Mouse (Mus musculus) erythroblast, embryonic 14.5 days (primary cell): ENCODE measurements around the gene Arel1. TPM values are rescaled to one million over a fixed set of nuclear protein-coding genes. Genes with fewer than 3 reads are reported as not detected.

ENCODE experiments used
- H3K27me3 ChIP-seq: 2 replicates; pipeline ENCODE4 v1.6.1; 2012; ENCODE audit warnings: inconsistent platforms; ENCODE audit not compliant: control insufficient read depth
- H3K36me3 ChIP-seq: 2 replicates; pipeline ENCODE4 v1.6.1; 2012; ENCODE audit warnings: mild to moderate bottlenecking, inconsistent platforms; ENCODE audit not compliant: control insufficient read depth
- H3K4me1 ChIP-seq: 2 replicates; pipeline ENCODE4 v1.6.1; 2012; ENCODE audit warnings: inconsistent platforms; ENCODE audit not compliant: control insufficient read depth
- H3K4me3 ChIP-seq: replicated peaks from 2 replicates; pipeline ENCODE3; 2012; ENCODE audit warnings: moderate library complexity, mild to moderate bottlenecking, inconsistent platforms
- H3K9me3 ChIP-seq: 2 replicates; pipeline ENCODE4 v1.6.1; 2012; ENCODE audit warnings: low read length, inconsistent platforms, mixed read lengths; ENCODE audit not compliant: control insufficient read depth
- GATA1 ChIP-seq: IDR thresholded peaks from 2 replicates; pipeline ENCODE4 v1.6.1; 2012; ENCODE audit warnings: low read length, inconsistent platforms, mixed read lengths
- TAL1 ChIP-seq: IDR thresholded peaks from 3 replicates; pipeline ENCODE4 v1.6.1; 2012; ENCODE audit warnings: low read length, inconsistent platforms, mixed read lengths
- polyA plus RNA-seq: library from polyadenylated mRNA; stranded (reverse); fragments of >175 nt; gene quantifications from 2 replicates; pipeline ENCODE4 v1.2.3, GENCODE M21; 2012

Arel1 gene
- polyA plus RNA-seq, 1 experiment = 0.78 TPM

DNA sequence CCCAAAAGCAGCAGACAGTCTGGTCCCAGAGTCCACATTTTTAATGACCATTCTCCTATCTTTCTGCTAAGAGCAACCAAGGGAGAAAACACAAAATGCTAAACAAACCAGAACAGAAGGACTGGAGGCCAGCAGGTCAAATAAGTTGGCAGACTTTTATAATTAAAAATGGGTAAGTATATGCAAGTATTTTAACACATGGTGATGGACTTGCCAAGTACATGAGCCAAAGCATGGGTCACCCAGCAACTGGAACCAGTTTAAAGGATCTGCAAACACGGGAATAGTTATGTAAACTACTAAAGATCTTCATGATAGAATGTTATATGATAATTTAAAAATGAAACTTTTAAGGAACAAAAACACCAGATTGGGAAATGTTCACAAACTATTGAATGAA is 18.3 kb downstream of the Arel1 start:
- no peak for TF ChIP-seq TAL1
- no peak for TF ChIP-seq GATA1

DNA sequence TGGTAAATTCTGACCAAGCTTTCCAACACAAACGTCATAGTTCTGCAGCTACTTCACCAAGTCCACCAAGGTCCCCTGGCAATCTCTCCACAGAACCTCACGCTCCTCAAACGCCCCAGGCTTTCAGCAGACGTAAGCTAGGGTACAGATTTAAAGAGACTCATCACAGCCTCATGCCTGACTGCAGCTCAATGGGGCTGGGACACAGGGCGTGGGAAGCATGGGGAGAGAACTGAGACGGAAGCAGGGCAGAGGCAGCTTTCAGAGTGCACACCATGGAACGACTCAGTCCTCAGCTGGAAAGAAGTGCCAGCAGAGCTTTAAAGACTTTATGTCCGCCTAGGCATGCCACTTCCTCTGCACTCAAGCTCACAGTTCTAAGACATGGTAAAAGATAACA is 19.2 kb downstream of the Arel1 start:
- TF ChIP-seq TAL1 (no peak), GATA1 (no peak)
- Histone ChIP-seq H3K27me3 (no peaks in the 10 kb centered on the region), H3K36me3 (peaks cover 81% of the 10 kb centered on the region), H3K9me3 (no peaks in the 10 kb centered on the region), H3K4me3 (no peak overlapping the region), H3K4me1 (no peaks in the 10 kb centered on the region; the same call in none of the 2 replicates)

More for the DNA sequence above, 18.3 kb downstream of the Arel1 start:
- H3K9me3 ChIP-seq = no peaks in the 10 kb centered on the region
- no peak overlapping the region for H3K4me3 ChIP-seq
- no peaks in the 10 kb centered on the region; the same call in none of the 2 replicates for H3K4me1 ChIP-seq
- H3K27me3 ChIP-seq = no peaks in the 10 kb centered on the region
- H3K36me3 ChIP-seq = peaks cover 81% of the 10 kb centered on the region

DNA sequence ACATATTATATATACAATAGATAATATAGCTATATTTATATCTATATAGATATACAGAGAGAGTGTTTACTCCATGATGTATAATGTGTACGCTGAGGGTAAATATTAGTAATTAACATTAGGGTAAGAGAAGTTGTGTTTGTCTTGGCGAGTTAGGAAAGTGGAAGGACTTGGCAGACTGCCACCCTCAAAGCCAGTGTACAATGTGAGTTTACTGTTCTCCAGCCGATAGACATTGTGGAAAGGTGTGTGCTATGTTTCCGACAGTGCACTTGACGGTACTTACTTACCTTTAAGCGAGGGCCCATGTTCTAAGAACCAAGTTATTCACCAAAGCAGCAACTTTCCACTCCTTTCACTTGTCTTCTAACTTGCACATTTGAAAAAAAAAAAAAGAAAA is 19.9 kb downstream of the Arel1 start:
- H3K36me3 ChIP-seq = peaks cover 79% of the 10 kb centered on the region
- TF ChIP-seq GATA1 (no peak), TAL1 (no peak)

DNA sequence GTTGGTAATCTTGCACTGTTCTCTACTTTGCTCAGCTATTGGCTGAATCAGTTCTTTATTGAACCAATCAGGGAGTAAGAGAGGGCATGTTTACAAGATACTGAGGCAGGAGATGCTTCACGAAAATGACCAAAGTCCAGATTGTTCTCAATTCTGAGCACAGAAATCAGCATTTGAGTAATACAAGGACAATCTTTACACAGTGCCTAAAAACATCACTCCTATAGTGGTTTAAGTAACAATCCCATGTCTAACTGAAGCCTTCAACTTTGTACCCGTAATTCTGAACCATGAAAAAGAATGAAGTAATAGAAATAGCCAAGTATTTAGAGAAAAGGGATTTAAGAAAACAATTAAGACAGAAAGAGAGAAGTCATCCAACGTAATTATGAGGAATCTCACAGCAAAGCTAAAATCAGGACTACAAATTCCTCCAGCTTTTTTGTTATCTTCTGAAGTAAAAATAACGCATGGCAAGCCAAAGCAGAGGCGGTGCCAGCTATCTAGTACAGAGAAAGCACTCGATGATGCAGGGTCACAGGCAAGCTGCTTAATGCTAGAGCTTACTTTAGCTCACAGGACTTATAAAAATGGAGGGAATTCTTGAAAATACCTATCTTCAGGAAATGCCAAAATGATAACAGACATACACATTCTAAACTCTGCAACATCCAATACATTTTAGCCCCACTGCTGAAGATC is 22.0 kb downstream of the Arel1 start:
- no peak for TF ChIP-seq TAL1
- no peak for TF ChIP-seq GATA1
- H3K9me3 ChIP-seq = no peaks in the 10 kb centered on the region
- peaks cover 86% of the 10 kb centered on the region for H3K36me3 ChIP-seq
- H3K4me3 ChIP-seq = no peak overlapping the region
- peaks cover 12% of the 10 kb centered on the region for H3K4me1 ChIP-seq
- no peaks in the 10 kb centered on the region for H3K27me3 ChIP-seq

More for the DNA sequence above, 19.9 kb downstream of the Arel1 start:
- H3K9me3 ChIP-seq = no peaks in the 10 kb centered on the region
- H3K4me1 ChIP-seq = no peaks in the 10 kb centered on the region; the same call in 1 of the 2 replicates
- H3K4me3 ChIP-seq = no peak overlapping the region
- no peaks in the 10 kb centered on the region for H3K27me3 ChIP-seq

DNA sequence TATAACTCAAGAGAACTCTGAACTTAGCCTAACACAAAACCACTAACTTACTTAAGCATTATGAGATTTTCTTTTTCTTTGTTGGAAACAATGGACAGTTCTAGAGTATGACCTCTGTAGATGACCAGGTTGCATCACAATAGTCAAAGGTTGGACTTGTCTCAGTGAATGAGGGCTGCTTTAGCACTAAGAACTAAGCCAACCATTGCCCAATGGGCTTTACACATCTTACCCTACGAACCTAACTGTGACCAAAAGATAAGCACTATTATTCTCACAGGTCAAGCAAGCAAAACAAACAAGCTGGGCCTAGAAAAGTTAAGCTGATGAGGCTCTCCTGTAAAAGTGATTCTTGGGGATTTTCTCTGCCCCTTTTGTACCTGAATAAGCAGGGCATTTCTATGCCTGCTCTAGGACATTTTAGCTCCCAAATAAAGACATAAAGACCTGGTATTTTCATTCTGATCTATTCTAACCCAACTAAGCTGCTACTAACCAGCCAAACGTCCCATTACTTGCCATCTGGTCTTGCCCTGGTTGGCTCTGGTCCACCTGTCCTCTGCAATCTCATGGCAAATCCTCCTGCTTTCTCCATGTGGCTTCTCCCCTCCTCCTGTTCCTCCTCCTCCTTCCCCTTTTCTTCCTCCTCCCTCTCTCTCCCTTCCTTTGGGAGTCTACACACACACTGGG is 22.7 kb downstream of the Arel1 start:
- no peak for TF ChIP-seq GATA1
- TF ChIP-seq TAL1 = no peak
- H3K27me3 ChIP-seq = no peaks in the 10 kb centered on the region
- peaks cover 16% of the 10 kb centered on the region for H3K4me1 ChIP-seq
- H3K4me3 ChIP-seq = no peak overlapping the region
- H3K9me3 ChIP-seq = no peaks in the 10 kb centered on the region
- H3K36me3 ChIP-seq = peaks cover 90% of the 10 kb centered on the region

DNA sequence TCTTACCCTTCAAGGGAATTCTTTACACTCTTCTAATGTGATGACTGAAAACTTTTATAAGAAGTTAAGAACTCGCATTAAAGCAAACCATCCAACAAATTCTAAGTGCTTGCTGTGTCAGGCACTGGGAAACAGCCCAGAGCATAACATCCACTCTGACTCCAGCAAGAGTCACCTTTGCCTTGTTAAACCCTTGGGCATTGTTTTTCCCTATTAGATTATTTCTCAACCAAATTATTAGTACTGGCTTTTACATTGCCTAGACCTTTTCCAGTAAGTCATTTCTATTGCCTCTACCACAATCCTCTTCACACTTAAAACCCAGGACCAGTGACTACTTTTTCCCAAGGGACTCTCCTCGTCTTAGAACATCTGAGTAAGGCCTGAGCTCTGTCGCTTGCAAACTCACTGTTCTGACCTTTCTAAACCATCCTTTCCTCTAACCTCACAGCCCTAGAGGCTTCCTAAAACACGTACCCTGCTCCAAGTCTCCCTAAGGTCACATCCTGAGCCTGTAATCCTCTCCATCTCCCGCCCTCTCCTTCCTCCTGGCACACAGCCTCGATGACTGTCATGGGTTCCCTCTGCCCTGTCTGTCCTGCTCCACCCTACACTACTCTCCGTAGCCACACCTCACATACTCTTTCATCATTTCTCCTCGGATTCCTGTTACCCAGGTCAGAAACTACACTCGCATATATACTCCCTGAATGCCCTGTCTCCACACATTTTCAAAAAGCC is 25.7 kb downstream of the Arel1 start:
- Histone ChIP-seq H3K27me3 (no peaks in the 10 kb centered on the region), H3K4me1 (peaks cover 16% of the 10 kb centered on the region), H3K36me3 (peaks cover 93% of the 10 kb centered on the region), H3K9me3 (no peaks in the 10 kb centered on the region), H3K4me3 (no peak overlapping the region)
- TF ChIP-seq GATA1 = no peak
- no peak for TF ChIP-seq TAL1

DNA sequence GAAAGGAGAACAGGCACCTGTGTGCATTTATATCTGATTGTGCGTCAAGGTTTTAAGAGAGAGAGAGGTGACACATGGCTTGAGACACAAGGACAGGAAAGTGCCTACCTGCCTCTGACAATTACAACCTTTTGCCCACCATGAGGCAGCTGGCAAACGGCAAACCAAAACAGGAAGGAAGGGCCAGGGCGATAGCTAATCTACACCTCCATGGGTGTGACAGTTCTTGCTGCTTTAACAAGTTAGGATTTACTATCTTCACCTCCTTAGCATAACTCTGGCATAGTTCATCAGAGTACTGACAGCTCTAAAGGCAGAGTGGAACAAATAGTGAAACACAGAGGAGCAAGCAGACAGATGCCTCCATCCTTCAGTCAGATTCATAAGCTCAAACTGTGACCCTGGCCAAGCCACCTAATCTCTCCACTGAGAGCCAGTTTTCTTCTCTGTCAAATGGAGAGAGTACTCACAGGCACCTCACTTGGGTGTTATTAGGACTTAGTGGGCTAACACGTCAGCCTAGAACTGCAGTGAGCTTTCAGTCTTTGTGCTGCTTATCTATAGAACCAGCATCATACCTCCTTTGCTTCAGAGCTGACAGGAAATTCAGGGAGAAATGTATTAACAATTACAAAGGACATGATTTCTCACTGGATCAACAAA is 26.4 kb downstream of the Arel1 start:
- Histone ChIP-seq H3K4me3 (no peak overlapping the region), H3K27me3 (no peaks in the 10 kb centered on the region), H3K36me3 (peaks cover 93% of the 10 kb centered on the region), H3K9me3 (no peaks in the 10 kb centered on the region), H3K4me1 (peaks cover 16% of the 10 kb centered on the region)
- TF ChIP-seq GATA1 (no peak), TAL1 (no peak)

DNA sequence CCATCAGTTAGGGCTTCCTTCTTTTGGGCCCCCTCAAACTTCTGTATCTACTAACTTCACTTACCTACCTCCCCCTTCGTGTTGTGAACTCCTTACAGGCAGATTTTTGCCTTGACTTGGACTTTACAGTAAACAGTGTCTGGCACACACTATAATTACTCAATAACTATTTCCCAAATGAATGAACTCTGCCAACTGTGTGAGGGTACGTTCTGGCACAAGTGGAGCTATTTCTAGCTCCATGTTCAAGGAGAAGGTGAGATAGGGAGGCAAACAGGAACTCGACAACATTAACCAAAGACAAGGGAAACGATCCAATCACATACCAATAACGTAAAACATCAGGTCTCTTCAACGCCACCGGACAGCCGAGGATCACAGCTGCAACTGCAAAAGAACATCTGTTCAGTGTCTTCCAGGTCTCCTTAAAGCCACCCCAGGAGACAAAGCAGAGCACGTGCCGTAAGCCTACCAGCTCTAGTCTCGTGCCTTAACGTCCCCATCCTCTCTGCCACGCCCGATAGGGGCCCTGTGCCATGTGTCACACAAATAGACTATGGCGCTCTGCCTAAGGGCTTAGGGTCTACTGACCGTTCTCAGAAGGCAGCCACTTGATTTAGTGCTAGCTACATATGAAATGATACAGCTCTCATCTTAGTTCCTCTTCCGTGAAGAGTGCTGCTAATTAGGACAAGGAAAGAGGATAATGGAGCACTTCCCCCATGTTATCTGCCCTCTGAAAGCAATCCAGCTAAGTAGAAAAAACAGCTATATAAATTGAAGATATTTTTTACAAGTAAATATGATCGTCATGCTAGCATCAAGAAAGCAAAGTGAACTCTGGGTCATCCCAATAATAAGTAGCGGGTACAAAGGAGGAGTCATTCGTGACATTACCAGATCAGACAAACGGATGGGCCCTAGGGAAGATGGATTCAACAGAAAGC is 27.4 kb downstream of the Arel1 start:
- no peak overlapping the region for H3K4me3 ChIP-seq
- no peak for TF ChIP-seq TAL1
- no peak for TF ChIP-seq GATA1
- no peaks in the 10 kb centered on the region for H3K27me3 ChIP-seq
- H3K9me3 ChIP-seq = no peaks in the 10 kb centered on the region
- peaks cover 93% of the 10 kb centered on the region for H3K36me3 ChIP-seq
- peaks cover 16% of the 10 kb centered on the region for H3K4me1 ChIP-seq
